Mouse (Mus musculus) MN1 (cell line): ENCODE measurements around the gene Tmem108.
A peak's percentile ranks its signal among the peaks of the same experiment; 100 is the strongest.

ENCODE experiments used
- DNase-seq: peaks from one replicate; pipeline ENCODE4 v3.0.0-alpha.2; 2016; ENCODE audit warnings: low spot score

Gene Tmem108

DNA sequence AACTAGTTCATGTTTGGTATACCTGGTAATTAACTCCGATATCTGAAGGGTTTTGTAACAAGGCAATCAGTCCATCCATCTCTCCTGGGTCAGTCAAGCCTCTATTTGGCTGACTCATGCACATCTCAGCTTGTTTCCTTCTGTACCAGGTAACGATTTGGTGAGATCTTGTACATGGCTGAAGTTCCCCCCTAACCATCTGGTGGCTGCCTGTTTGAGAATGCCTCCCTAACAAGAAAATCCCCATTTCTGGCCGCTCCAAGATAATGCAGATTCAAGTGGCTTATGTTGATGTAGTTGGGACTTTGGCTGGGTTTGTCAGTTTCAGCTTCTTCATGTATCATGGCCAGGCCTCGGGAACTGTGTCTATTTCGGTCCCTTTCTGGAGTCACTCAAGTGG is 170.8 kb downstream of the Tmem108 start:
- no peak for DNase-seq

- DNase-seq = no peak
Measured at GRCm38 (mm10) chr9:103584865-103585264, 176.8 kb downstream of the Tmem108 start.

DNA sequence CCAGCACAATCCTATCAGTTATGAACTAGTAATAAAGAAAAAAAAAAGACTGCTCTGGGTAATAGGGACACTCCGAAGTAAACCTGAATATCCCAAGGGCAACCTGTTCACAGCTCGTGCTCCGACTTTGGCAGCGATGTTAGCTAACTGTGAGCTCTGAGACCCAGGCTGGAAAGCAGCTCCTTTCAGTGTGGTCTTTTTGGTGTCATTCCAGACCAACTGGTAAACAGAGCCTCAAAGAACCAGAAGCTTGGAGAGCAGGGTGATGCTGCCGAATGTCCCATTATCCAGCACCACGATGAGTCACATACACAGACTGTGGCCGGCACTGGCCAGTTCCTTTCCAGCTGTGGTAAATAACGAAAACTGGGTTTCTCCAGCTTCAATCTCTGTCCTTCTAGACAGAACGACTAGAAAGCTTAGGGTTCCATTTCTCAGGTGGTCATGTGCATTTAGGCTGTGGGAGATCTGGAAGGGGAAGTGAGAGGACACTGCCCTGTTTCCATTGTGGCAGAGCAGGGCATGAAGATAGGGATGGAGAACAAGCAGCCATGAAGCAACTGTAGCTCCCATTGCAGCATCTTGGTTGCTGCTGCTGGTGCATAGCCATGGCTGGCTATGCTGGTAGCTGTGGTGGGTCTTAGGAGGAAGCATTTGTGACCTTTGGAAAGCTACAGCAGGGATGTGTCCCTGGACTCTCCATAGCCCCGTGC is 179.2 kb downstream of the Tmem108 start:
- DNase-seq = no peak

GRCm38 (mm10) chr9:103580621-103581020 is 181.0 kb downstream of the Tmem108 start:
- no peak for DNase-seq

DNA sequence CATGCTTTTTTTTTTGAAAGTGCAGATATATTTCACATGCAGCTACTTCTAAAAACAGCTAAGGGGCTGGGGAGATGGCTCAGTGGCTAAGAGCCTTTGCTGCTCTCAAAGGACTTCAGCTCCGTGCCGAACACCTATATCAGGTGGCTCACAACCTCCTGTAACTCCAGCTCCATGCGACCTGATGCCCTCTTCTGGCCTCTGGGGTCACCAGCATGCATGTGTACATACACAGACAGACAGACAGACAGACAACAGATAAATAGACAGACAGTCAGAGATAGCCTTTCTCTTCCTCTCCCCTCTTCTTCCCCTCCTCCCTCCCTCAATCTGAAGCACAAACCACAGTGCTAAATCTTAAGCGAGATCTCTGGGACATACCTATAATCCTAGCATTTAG is 181.5 kb downstream of the Tmem108 start:
- DNase-seq = no peak

- DNase-seq = peak; percentile 66
Measured at GRCm38 (mm10) chr9:103579411-103580026, 182.1 kb downstream of the Tmem108 start.

- no peak for DNase-seq
Measured at GRCm38 (mm10) chr9:103577731-103578130, 183.9 kb downstream of the Tmem108 start.

- DNase-seq = no peak
Measured at GRCm38 (mm10) chr9:103577181-103577580, 184.5 kb downstream of the Tmem108 start.

- DNase-seq = no peak
Measured at GRCm38 (mm10) chr9:103575901-103576300, 185.7 kb downstream of the Tmem108 start.

GRCm38 (mm10) chr9:103573994-103574750 is 187.5 kb downstream of the Tmem108 start:
- peak; percentile 64 for DNase-seq

DNA sequence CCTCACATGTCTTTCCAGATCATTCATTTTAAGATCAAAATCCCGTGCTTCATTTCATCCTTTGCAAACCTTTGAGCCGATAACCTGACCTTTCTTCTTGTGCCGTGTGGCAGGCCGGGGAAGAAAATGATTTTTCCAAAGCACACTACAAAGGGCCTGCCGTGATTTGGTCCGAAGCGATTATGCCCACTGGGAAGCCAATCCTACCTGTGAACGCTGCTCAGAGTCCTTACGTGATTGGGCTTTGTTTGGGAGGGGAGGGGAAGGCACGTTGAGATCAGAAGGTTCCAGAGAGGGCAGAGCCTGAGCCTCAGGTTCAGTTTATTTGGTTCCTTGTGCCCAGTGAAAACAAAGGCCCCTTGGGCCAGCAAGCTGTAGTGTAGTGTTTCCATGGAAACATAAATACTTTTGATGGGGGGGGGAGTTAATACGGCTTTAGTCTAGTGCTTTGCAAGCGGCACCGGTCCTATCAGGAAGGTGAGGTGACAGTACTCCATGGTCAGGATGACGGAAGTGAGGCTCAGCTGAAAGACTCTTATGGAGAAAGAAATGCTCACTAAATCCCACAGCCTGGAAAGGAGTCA is 191.4 kb downstream of the Tmem108 start:
- no peak for DNase-seq

GRCm38 (mm10) chr9:103568983-103569382 is 192.7 kb downstream of the Tmem108 start:
- DNase-seq = no peak

GRCm38 (mm10) chr9:103565186-103565585 is 196.5 kb downstream of the Tmem108 start:
- DNase-seq = no peak

GRCm38 (mm10) chr9:103563864-103564610 is 197.6 kb downstream of the Tmem108 start:
- no peak for DNase-seq

DNA sequence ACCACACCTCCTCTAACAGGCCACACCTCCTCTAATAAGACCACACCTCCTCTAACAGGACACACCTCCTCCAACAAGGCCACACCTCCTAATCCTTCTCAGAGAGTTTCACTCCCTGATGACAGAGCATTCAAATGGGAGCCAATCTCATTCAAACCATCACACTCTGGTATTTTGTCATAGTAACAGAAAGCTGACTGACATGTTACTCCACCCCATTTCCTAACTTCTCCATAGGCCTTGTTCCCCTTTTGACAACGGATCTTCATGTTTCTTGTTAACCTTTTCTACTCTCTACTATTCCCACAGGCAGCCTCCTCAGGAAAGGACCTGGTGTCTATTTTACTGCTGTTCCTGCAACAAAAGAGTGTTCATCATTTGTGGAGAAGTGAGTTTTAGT is 199.6 kb downstream of the Tmem108 start:
- DNase-seq = no peak

DNA sequence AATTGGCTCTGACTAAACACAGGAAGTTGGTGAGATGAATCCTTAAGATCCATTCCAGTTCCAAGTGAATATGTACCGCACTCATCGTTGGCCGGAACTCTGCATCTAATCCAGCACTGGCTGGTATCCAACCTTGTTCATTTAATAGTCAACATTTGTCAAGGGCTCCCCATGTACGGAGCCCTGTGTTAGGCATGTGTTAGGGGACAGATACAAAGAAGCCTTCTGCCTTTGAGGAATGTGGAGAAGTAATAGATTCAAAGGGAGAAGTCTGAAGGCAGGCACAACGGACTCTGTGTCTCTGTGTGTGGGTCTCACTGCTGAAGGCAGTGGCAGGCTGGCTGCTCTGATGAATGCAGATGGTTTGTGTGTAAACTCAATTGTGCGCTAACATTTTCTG is 202.9 kb downstream of the Tmem108 start:
- DNase-seq = no peak

- DNase-seq = no peak
Measured at GRCm38 (mm10) chr9:103558240-103558639, 203.4 kb downstream of the Tmem108 start.

DNA sequence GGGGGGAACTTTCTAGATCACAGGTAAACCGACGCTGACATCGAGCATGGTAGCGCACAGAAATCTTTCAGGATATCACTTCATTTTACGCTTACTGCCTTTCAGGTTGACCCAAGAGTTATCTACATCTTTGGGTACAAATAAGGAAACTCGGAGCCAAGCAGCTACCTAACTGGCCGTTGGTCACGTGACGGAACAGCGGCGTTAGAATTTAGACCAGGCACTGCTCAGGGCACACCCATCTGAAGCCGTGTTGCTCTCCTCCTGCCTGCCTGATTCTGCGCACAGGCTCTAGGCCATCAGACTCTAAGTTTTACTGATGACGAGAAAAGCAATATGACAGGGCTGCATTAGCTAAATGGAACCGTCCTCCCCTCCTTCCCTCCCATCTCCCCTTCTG is 204.6 kb downstream of the Tmem108 start:
- no peak for DNase-seq

DNA sequence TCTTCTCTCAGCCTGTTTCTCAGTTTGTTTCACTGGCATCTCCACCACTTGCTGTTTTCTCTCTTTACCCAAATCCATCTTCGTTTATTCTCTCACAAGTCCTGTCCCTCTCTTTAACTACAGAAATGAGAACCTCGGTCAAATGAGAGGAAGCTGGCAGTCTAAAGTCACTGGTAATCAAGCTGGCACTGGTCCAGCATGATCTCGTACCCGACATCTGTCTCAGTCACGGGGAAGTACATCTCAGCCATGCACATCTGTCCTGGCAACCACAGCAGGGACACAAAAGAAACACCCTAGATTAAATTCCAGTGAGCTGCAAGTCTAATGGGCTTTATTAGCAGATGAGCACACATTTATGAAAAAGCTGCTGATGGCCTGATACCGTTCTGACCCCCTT is 206.3 kb downstream of the Tmem108 start:
- peak; percentile 72 for DNase-seq

DNA sequence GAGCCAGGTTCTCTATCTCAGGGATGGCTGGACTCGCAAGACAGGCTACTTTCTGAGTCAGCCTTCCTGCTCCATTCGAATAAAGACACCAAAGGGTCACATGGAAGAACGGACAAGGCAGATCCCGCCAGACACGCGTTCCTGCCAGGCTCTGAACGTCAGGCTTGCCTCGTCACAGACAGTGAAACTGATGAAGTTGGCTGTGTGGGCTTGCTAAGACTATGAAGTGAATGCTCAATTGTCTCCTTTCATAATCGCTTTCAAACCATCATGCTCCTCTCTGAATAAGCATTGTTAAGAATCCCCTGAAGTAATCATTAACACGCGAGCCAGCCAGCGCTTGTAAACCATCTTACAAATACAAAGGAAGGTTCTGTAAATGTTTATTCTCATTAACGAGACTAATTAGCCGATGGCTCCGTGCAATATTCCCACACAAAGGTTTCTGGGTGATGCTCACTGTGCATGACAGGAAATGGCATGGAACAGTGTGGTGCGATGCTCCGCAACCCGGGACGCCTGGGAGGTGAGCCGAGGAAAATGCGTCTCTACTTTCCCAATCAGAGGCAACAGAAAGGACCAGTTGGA is 210.9 kb downstream of the Tmem108 start:
- no peak for DNase-seq

GRCm38 (mm10) chr9:103549178-103549577 is 212.5 kb downstream of the Tmem108 start:
- DNase-seq = no peak

DNA sequence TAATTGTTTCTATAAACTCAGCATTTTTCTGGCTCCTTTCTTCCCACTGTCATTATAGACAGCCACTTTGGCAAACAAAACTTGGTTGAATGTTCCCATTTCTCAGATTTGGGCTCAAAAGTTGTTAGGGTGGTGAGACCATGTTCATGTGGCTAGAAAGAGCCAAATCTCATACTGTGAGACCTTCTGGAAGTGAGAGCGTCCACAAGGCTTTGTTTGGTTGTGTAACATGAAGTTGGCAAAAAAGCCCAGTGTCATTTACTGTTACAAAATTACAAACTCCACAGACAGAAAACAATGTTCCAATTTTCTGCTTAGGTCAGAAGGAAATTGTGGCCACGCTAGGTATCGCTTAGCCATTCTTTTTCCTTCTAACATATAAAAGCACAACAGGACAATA is 213.0 kb downstream of the Tmem108 start:
- no peak for DNase-seq
